Mouse (Mus musculus) hindbrain, embryonic 16.5 days (tissue): ENCODE measurements around the gene Gm1993. TPM values are rescaled to one million over a fixed set of nuclear protein-coding genes. Genes with fewer than 3 reads are reported as not detected.
"Not testable (repeated sequence)": the region's sequence is repeated elsewhere in the genome, so short reads cannot be mapped to it uniquely, and the experiment has no call there.

ENCODE experiments used
- ATAC-seq: fragments of 200-750 bp; cut with Nextera tagmentation; 2 replicates; pipeline ENCODE4 v1.8.0; 2017; ENCODE audit warnings: moderate TSS enrichment, moderate library complexity
- H3K27ac ChIP-seq: fragments of 300-500 bp; sonication (generic); 2 replicates; pipeline ENCODE4 v1.5.1; 2014; ENCODE audit warnings: low read depth, mild to moderate bottlenecking, control low read depth, low read length, moderate library complexity
- H3K27me3 ChIP-seq: fragments of 300-500 bp; sonication (generic); replicated peaks from 2 replicates; pipeline ENCODE4 v1.6.1; 2014; ENCODE audit warnings: low read length; ENCODE audit not compliant: control insufficient read depth, insufficient read depth
- H3K36me3 ChIP-seq: fragments of 300-500 bp; sonication (generic); 2 replicates; pipeline ENCODE4 v1.6.1; 2014; ENCODE audit warnings: mild to moderate bottlenecking, low read length, moderate library complexity, mixed read lengths; ENCODE audit not compliant: control insufficient read depth, insufficient read depth
- H3K4me1 ChIP-seq: fragments of 300-500 bp; sonication (generic); 2 replicates; pipeline ENCODE4 v1.6.1; 2014; ENCODE audit warnings: low read depth, low read length; ENCODE audit not compliant: control insufficient read depth, insufficient read depth
- H3K4me2 ChIP-seq: fragments of 300-500 bp; sonication (generic); 2 replicates; pipeline ENCODE4 v1.6.1; 2014; ENCODE audit warnings: mild to moderate bottlenecking, low read length, control low read depth, moderate library complexity
- H3K4me3 ChIP-seq: fragments of 300-500 bp; sonication (generic); 2 replicates; pipeline ENCODE4 v1.5.1; 2014; ENCODE audit warnings: mild to moderate bottlenecking, low read length, control low read depth, moderate library complexity
- H3K9ac ChIP-seq: fragments of 300-500 bp; sonication (generic); 2 replicates; pipeline ENCODE4 v1.6.1; 2014; ENCODE audit warnings: low read depth, mild to moderate bottlenecking, control low read depth, low read length, moderate library complexity
- H3K9me3 ChIP-seq: fragments of 300-500 bp; sonication (generic); 2 replicates; pipeline ENCODE4 v1.6.1; 2014; ENCODE audit warnings: mild to moderate bottlenecking, low read length, moderate library complexity; ENCODE audit not compliant: control insufficient read depth
- WGBS: fragments of 180-500 bp; shearing (Covaris S2); extraction: QIAGEN DNeasy Blood & Tissue Kit; methylation state at CpG from one replicate; pipeline ENCODE4 v1.1.7; 2014; 5-methylcytosine and 5-hydroxymethylcytosine counted together
- polyA plus RNA-seq: library from polyadenylated mRNA; unstranded; fragments of >200 nt; fragmentation: Nextera tagmentation; extraction: Ambion mirVana; gene quantifications from 2 replicates; pipeline ENCODE4 v1.2.1, GENCODE M21; 2015

Gm1993 gene
- not detected in 2 replicates for polyA plus RNA-seq

DNA sequence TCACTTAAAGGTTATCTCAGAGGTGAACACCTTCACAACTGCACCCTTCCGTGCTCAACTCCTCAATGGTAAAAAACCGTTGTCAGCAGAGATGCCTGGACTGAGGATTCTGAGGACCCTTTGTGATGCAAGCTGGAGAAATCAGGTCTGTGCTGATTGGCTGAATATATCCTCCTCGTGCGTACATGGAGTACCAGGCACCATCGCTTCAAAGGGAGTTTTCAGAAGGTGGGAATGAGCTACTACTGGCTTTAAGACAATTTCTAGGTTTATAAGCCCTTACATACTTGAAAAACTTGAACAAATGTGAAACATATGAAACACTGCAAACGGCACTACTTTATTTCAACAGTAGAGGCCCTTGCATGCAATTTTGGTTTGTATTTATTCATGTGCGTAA lies at the start of gene Gm1993:
TSS of gene Gm1993 (minus strand) at position 101 of the 400 bp plus-strand sequence.
- not testable (repeated sequence) for H3K27ac ChIP-seq, H3K36me3 ChIP-seq, H3K9ac ChIP-seq, H3K4me2 ChIP-seq, H3K4me3 ChIP-seq, ATAC-seq, H3K27me3 ChIP-seq, H3K4me1 ChIP-seq, H3K9me3 ChIP-seq
- 87% methylated on average over 7 of the region's 7 CpGs for WGBS
